Mouse (Mus musculus) MEL-GATA-1-ER (cell line): ENCODE data around the gene Cd7.
A peak's percentile ranks its signal among the peaks of the same experiment; 100 is the strongest.

ENCODE experiments used
- DNase-seq: peaks from one replicate; pipeline ENCODE4 v3.0.0-alpha.2; 2012; ENCODE audit warnings: low read depth; ENCODE audit errors: extremely low read depth

The Cd7 gene

GRCm38 (mm10) chr11:120993080-120993479 lies 46.1 kb downstream of the Cd7 start:
- DNase-seq: no peak

GRCm38 (mm10) chr11:120991791-120992190 lies 47.4 kb downstream of the Cd7 start:
- no peak for DNase-seq

- DNase-seq: peak; percentile 62
Measured at GRCm38 (mm10) chr11:120990951-120991526, 48.2 kb downstream of the Cd7 start, which contains the start of gene Csnk1d. Gene Csnk1d, minus strand, starts transcription at chr11:120991330.

- DNase-seq: no peak
Measured at GRCm38 (mm10) chr11:120990126-120990781, 49.0 kb downstream of the Cd7 start.

GRCm38 (mm10) chr11:120989523-120989922 lies 49.7 kb downstream of the Cd7 start:
- DNase-seq: no peak

- DNase-seq: no peak
Measured at GRCm38 (mm10) chr11:120988410-120988809, 50.8 kb downstream of the Cd7 start.

- DNase-seq: no peak
Measured at GRCm38 (mm10) chr11:120987608-120988007, 51.6 kb downstream of the Cd7 start.
